Comparison of ENCODE assay signal across 20 mouse cellular contexts in genomic region chr7:40680567-40680966, GRCm38 (mm10).
A peak's percentile ranks its signal among the peaks of the same experiment; 100 is the strongest.
DNase-seq lines count a peak whose midpoint lies in the region; ATAC-seq and TF ChIP-seq lines count a peak whose summit lies in the region.
"Had no signal": no experiment of that assay in that cellular context is flagged by ENCODE, and none has a peak within 500 bp of the region (broad histone marks: within the 10 kb centered on the region; RNA-seq: fewer than 3 reads in every experiment).

No protein-coding gene starts in this region.

- TF ChIP-seq CTCF in kidney, postnatal 0 days (IDR thresholded peaks at IDR 0.05; ENCODE audit: low read depth) = no peak

- H3K27me3 ChIP-seq in hindbrain, embryonic 12.5 days = no peaks in the 10 kb centered on the region
- H3K27me3 ChIP-seq in hindbrain, embryonic 11.5 days (ENCODE audit: control insufficient read depth, insufficient read depth, low read length) = no peaks in the 10 kb centered on the region
- peaks cover 10% of the 10 kb centered on the region for H3K27me3 ChIP-seq in midbrain, embryonic 12.5 days
- H3K27me3 ChIP-seq in midbrain, embryonic 10.5 days (ENCODE audit: low read depth, poor library complexity, severe bottlenecking) = peaks cover 11% of the 10 kb centered on the region
- no peaks in the 10 kb centered on the region for H3K27me3 ChIP-seq in kidney, postnatal 0 days (ENCODE audit: insufficient read depth, low read length)
- H3K27me3 ChIP-seq in heart, embryonic 10.5 days (ENCODE audit: insufficient read depth, poor library complexity, severe bottlenecking) = no peaks in the 10 kb centered on the region
- H3K27me3 ChIP-seq: embryonic facial prominence, embryonic 12.5 days; liver, embryonic 12.5 days; lung, embryonic 15.5 days had no signal

- no peak overlapping the region for H3K27ac ChIP-seq in hindbrain, embryonic 12.5 days
- no peak overlapping the region for H3K27ac ChIP-seq in hindbrain, embryonic 11.5 days (ENCODE audit: low read depth, low read length)
- H3K27ac ChIP-seq in midbrain, embryonic 12.5 days (replicated peaks) = no peak overlapping the region
- H3K27ac ChIP-seq in midbrain, embryonic 10.5 days (replicated peaks) = no peak overlapping the region
- no peak overlapping the region for H3K27ac ChIP-seq in kidney, postnatal 0 days
- H3K27ac ChIP-seq in heart, embryonic 10.5 days = no peak overlapping the region
- H3K27ac ChIP-seq: embryonic facial prominence, embryonic 12.5 days; liver, embryonic 12.5 days; lung, embryonic 15.5 days; macrophage had no signal

- ATAC-seq in hindbrain, embryonic 12.5 days (ENCODE audit: low FRiP score) = no peak
- no peak for ATAC-seq in hindbrain, embryonic 11.5 days (ENCODE audit: low FRiP score)
- ATAC-seq in midbrain, embryonic 12.5 days (ENCODE audit: low FRiP score, low read depth) = no peak
- ATAC-seq in kidney, postnatal 0 days (replicated peaks; ENCODE audit: low FRiP score, low read depth) = no peak
- ATAC-seq: liver, embryonic 12.5 days had no signal

- whole genome bisulfite sequencing in hindbrain, embryonic 12.5 days = 61% methylated on average over 12 of the region's 12 CpGs
- 65% methylated on average over 12 of the region's 12 CpGs for WGBS in hindbrain, embryonic 11.5 days
- 38% methylated on average over 12 of the region's 12 CpGs for WGBS in midbrain, embryonic 12.5 days
- 64% methylated on average over 12 of the region's 12 CpGs for whole genome bisulfite sequencing in midbrain, embryonic 10.5 days
- WGBS in kidney, postnatal 0 days = 34% methylated on average over 12 of the region's 12 CpGs
- 72% methylated on average over 12 of the region's 12 CpGs for WGBS in heart, embryonic 10.5 days

- H3K4me1 ChIP-seq in hindbrain, embryonic 12.5 days = peaks cover 7% of the 10 kb centered on the region
- no peaks in the 10 kb centered on the region for H3K4me1 ChIP-seq in hindbrain, embryonic 11.5 days (replicated peaks; ENCODE audit: control insufficient read depth, insufficient read depth, low read length)
- peaks cover 7% of the 10 kb centered on the region for H3K4me1 ChIP-seq in midbrain, embryonic 12.5 days
- H3K4me1 ChIP-seq in midbrain, embryonic 10.5 days = peaks cover 17% of the 10 kb centered on the region
- H3K4me1 ChIP-seq in kidney, postnatal 0 days (replicated peaks; ENCODE audit: insufficient read depth, low read length) = 0 out of 2 replicates have a peak, but pooled peaks cover 8% of the 10 kb centered on the region
- no peaks in the 10 kb centered on the region for H3K4me1 ChIP-seq in heart, embryonic 10.5 days
- H3K4me1 ChIP-seq: liver, embryonic 12.5 days; lung, embryonic 15.5 days had no signal

- no peaks in the 10 kb centered on the region for H3K9me3 ChIP-seq in hindbrain, embryonic 12.5 days (replicated peaks)
- no peaks in the 10 kb centered on the region for H3K9me3 ChIP-seq in hindbrain, embryonic 11.5 days (ENCODE audit: control insufficient read depth, low read length)
- H3K9me3 ChIP-seq in midbrain, embryonic 12.5 days = no peaks in the 10 kb centered on the region
- H3K9me3 ChIP-seq in midbrain, embryonic 10.5 days (replicated peaks) = no peaks in the 10 kb centered on the region
- H3K9me3 ChIP-seq in kidney, postnatal 0 days (replicated peaks; ENCODE audit: low read length) = no peaks in the 10 kb centered on the region
- H3K9me3 ChIP-seq in heart, embryonic 10.5 days = no peaks in the 10 kb centered on the region
- H3K9me3 ChIP-seq: embryonic facial prominence, embryonic 12.5 days; liver, embryonic 12.5 days; lung, embryonic 15.5 days had no signal

- no peak for DNase-seq in hindbrain, embryonic 11.5 days (ENCODE audit: low spot score)
- no peak for DNase-seq in midbrain, embryonic 10.5 days (ENCODE audit: low spot score)
- DNase-seq in kidney, postnatal 0 days (ENCODE audit: low spot score) = peak; percentile 53
- DNase-seq in urinary bladder, adult 2 months (ENCODE audit: low spot score) = no peak
- no peak for DNase-seq in heart, embryonic 10.5 days (ENCODE audit: low spot score)
- DNase-seq: adrenal gland, postnatal 25 days; B cell, adult 2 months; cerebellum, adult 8-10 months; gastrocnemius, postnatal 36 days; heart, postnatal 10 days; left cerebral cortex, postnatal 4 days; retina, postnatal 1 day; right cerebral cortex, postnatal 4 days; thymus, postnatal 14 days had no signal

- H3K4me3 ChIP-seq in hindbrain, embryonic 12.5 days = no peak overlapping the region
- H3K4me3 ChIP-seq in hindbrain, embryonic 11.5 days (ENCODE audit: low read depth, low read length) = no peak overlapping the region
- no peak overlapping the region for H3K4me3 ChIP-seq in midbrain, embryonic 12.5 days
- H3K4me3 ChIP-seq in midbrain, embryonic 10.5 days = no peak overlapping the region
- H3K4me3 ChIP-seq in kidney, postnatal 0 days (replicated peaks; ENCODE audit: low read depth, low read length) = no peak overlapping the region
- no peak overlapping the region for H3K4me3 ChIP-seq in heart, embryonic 10.5 days
- H3K4me3 ChIP-seq: embryonic facial prominence, embryonic 12.5 days; liver, embryonic 12.5 days; lung, embryonic 15.5 days had no signal

- H3K4me2 ChIP-seq in hindbrain, embryonic 12.5 days (replicated peaks) = 0 out of 2 replicates have a peak overlapping the region, but pooled peaks have one; percentile 3
- no peak overlapping the region for H3K4me2 ChIP-seq in hindbrain, embryonic 11.5 days (replicated peaks; ENCODE audit: low read depth, low read length)
- H3K4me2 ChIP-seq in midbrain, embryonic 12.5 days (replicated peaks) = peak overlapping the region; percentile 23; the same call in 1 of the 2 replicates
- peak overlapping the region; percentile 24; the same call in 1 of the 2 replicates for H3K4me2 ChIP-seq in kidney, postnatal 0 days (ENCODE audit: low read length)
- H3K4me2 ChIP-seq: embryonic facial prominence, embryonic 12.5 days; liver, embryonic 12.5 days; lung, embryonic 15.5 days had no signal

- no peak overlapping the region for H3K9ac ChIP-seq in hindbrain, embryonic 12.5 days
- no peak overlapping the region for H3K9ac ChIP-seq in hindbrain, embryonic 11.5 days (ENCODE audit: low read depth, low read length)
- H3K9ac ChIP-seq in midbrain, embryonic 12.5 days (replicated peaks) = no peak overlapping the region
- H3K9ac ChIP-seq in kidney, postnatal 0 days (ENCODE audit: low read depth, low read length) = no peak overlapping the region
- H3K9ac ChIP-seq: embryonic facial prominence, embryonic 12.5 days; liver, embryonic 12.5 days; lung, embryonic 15.5 days had no signal

- no peaks in the 10 kb centered on the region for H3K36me3 ChIP-seq in hindbrain, embryonic 12.5 days
- H3K36me3 ChIP-seq in hindbrain, embryonic 11.5 days (ENCODE audit: control insufficient read depth, insufficient read depth, low read length) = no peaks in the 10 kb centered on the region
- no peaks in the 10 kb centered on the region for H3K36me3 ChIP-seq in midbrain, embryonic 12.5 days
- no peaks in the 10 kb centered on the region for H3K36me3 ChIP-seq in midbrain, embryonic 10.5 days
- no peaks in the 10 kb centered on the region for H3K36me3 ChIP-seq in kidney, postnatal 0 days (ENCODE audit: insufficient read depth, low read length)
- no peaks in the 10 kb centered on the region for H3K36me3 ChIP-seq in heart, embryonic 10.5 days
- H3K36me3 ChIP-seq: embryonic facial prominence, embryonic 12.5 days; liver, embryonic 12.5 days; lung, embryonic 15.5 days had no signal
